Mouse (Mus musculus) Patski (cell line): ENCODE measurements at regions not wholly inside any gene's neighbourhood (a gene's known extent, or its start where the extent isn't known, plus 50 kb on each side); places are given as distances from the start of the nearest gene placed in this dataset.

Source experiments
- ATAC-seq: fragments of 100-300 bp; one replicate; pipeline ENCODE4 v1.8.0; 2021
- CTCF ChIA-PET: fragments of 350-600 bp; sonication (Branson Sonifier 250); formaldehyde crosslinking; loops from one replicate; lab custom pipeline; 2022; ENCODE audit warnings: inconsistent platforms; lab: Charles Lee
- POLR2A ChIA-PET: fragments of 350-600 bp; sonication (Branson Sonifier 250); formaldehyde crosslinking; loops from one replicate; lab custom pipeline; 2022; ENCODE audit warnings: antibody characterized with exemption, inconsistent platforms; lab: Charles Lee
- DNase-seq: peaks from one replicate; pipeline ENCODE4 v3.0.0-alpha.2; 2011; ENCODE audit warnings: low read depth, low spot score
- H3K27me3 ChIP-seq: fragments of 371-371 bp; one replicate; pipeline ENCODE4 v1.5.1; 2021
- CTCF ChIP-seq: fragments of 100-300 bp; IDR thresholded peaks from one replicate; pipeline ENCODE4 v1.5.1; 2021
- in situ Hi-C: fragments of 300-500 bp; cut with MboI; formaldehyde crosslinking; loops from 3 replicates; pipeline ENCODE4 v1.11.1; 2018; ENCODE audit warnings: low pct_unique_long_range_greater_than_20kb, mixed read lengths

GRCm38 (mm10) chr5:12926289-12926688 is 198.9 kb upstream of the Sema3a start:
- in situ Hi-C loops = no loop called here
- TF ChIP-seq CTCF = no peak
- POLR2A ChIA-PET = no interaction called here
- DNase-seq (no peak), ATAC-seq (no peak)
- H3K27me3 ChIP-seq = no peaks in the 10 kb centered on the region
- CTCF ChIA-PET = interaction anchor here (0.9 to 1.3 kb wide), 2 partner anchors 8 to 15 kb away, joined by 3 to 4 read pairs; no protein-coding TSS in a partner anchor

- POLR2A ChIA-PET = no interaction called here
- DNase-seq (no peak), ATAC-seq (no peak)
- CTCF ChIA-PET = no interaction called here
- in situ Hi-C loops = no loop called here
- TF ChIP-seq CTCF = no peak
- H3K27me3 ChIP-seq = no peaks in the 10 kb centered on the region
Measured at GRCm38 (mm10) chr5:12927247-12927646, 198.0 kb upstream of the Sema3a start.

GRCm38 (mm10) chr5:12937052-12937451 is 188.2 kb upstream of the Sema3a start:
- no peaks in the 10 kb centered on the region for H3K27me3 ChIP-seq
- in situ Hi-C loops = no loop called here
- POLR2A ChIA-PET = no interaction called here
- CTCF ChIA-PET = no interaction called here
- DNase-seq (no peak), ATAC-seq (no peak)
- TF ChIP-seq CTCF = no peak

GRCm38 (mm10) chr5:12938162-12938852 is 186.9 kb upstream of the Sema3a start:
- H3K27me3 ChIP-seq = no peaks in the 10 kb centered on the region
- CTCF ChIA-PET = interaction anchor here (0.6 to 1.6 kb wide), 2 partner anchors 17 to 376 kb away, joined by 3 read pairs; no protein-coding TSS in a partner anchor
- no peak for TF ChIP-seq CTCF
- ATAC-seq (no peak), DNase-seq (peak; percentile 34)
- in situ Hi-C loops = no loop called here
- POLR2A ChIA-PET = no interaction called here

GRCm38 (mm10) chr5:12944554-12944953 is 180.7 kb upstream of the Sema3a start:
- no peak for DNase-seq
- H3K27me3 ChIP-seq = no peaks in the 10 kb centered on the region
- no peak for ATAC-seq
- in situ Hi-C loops = no loop called here
- ChIA-PET CTCF (interaction anchor here (1.1 to 1.6 kb wide), 2 partner anchors 10 to 12 kb away, joined by 3 to 6 read pairs; no protein-coding TSS in a partner anchor), POLR2A (no interaction called here)
- TF ChIP-seq CTCF = no peak

GRCm38 (mm10) chr5:12948472-12948871 is 176.7 kb upstream of the Sema3a start:
- POLR2A ChIA-PET = no interaction called here
- CTCF ChIA-PET = no interaction called here
- in situ Hi-C loops = no loop called here
- ATAC-seq (no peak), DNase-seq (no peak)
- H3K27me3 ChIP-seq = no peaks in the 10 kb centered on the region
- no peak for TF ChIP-seq CTCF

GRCm38 (mm10) chr5:12970987-12971386 is 154.2 kb upstream of the Sema3a start:
- H3K27me3 ChIP-seq = peaks cover 3% of the 10 kb centered on the region
- DNase-seq (no peak), ATAC-seq (no peak)
- ChIA-PET CTCF (interaction anchor here (2.1 kb wide), 1 partner anchor 14 kb away, joined by 7 read pairs; no protein-coding TSS in a partner anchor), POLR2A (interaction anchor here (0.6 kb wide), 1 partner anchor 85 kb away, joined by 4 read pairs; no protein-coding TSS in a partner anchor)
- TF ChIP-seq CTCF = no peak
- in situ Hi-C loops = no loop called here

GRCm38 (mm10) chr5:12973701-12974100 is 151.5 kb upstream of the Sema3a start:
- DNase-seq (no peak), ATAC-seq (no peak)
- POLR2A ChIA-PET = interaction anchor here (1.1 kb wide), 1 partner anchor 19 kb away, joined by 3 read pairs; no protein-coding TSS in a partner anchor
- H3K27me3 ChIP-seq = no peaks in the 10 kb centered on the region
- CTCF ChIA-PET = no interaction called here
- in situ Hi-C loops = no loop called here
- TF ChIP-seq CTCF = no peak

GRCm38 (mm10) chr5:12976015-12976742 is 149.0 kb upstream of the Sema3a start:
- CTCF ChIA-PET = no interaction called here
- no peak for DNase-seq
- no peak for TF ChIP-seq CTCF

GRCm38 (mm10) chr5:12977875-12978274 is 147.3 kb upstream of the Sema3a start:
- in situ Hi-C loops = no loop called here

More at GRCm38 (mm10) chr5:12976015-12976742, 149.0 kb upstream of the Sema3a start:
- POLR2A ChIA-PET = interaction anchor here (0.7 kb wide), 1 partner anchor 53 kb away, joined by 5 read pairs; no protein-coding TSS in a partner anchor
- in situ Hi-C loops = no loop called here
- H3K27me3 ChIP-seq = no peaks in the 10 kb centered on the region
- no peak for ATAC-seq

GRCm38 (mm10) chr5:12993826-12994225 is 131.4 kb upstream of the Sema3a start:
- H3K27me3 ChIP-seq = no peaks in the 10 kb centered on the region
- DNase-seq (no peak), ATAC-seq (no peak)
- TF ChIP-seq CTCF = no peak
- ChIA-PET CTCF (interaction anchor here (1.3 kb wide), 1 partner anchor 11 kb away, joined by 4 read pairs; no protein-coding TSS in a partner anchor), POLR2A (no interaction called here)
- in situ Hi-C loops = no loop called here

More at GRCm38 (mm10) chr5:12977875-12978274, 147.3 kb upstream of the Sema3a start:
- DNase-seq (no peak), ATAC-seq (no peak)
- ChIA-PET POLR2A (no interaction called here), CTCF (no interaction called here)
- H3K27me3 ChIP-seq = no peaks in the 10 kb centered on the region
- no peak for TF ChIP-seq CTCF
